16 mouse cellular contexts compared by ENCODE assay signal in genomic region chr15:98256271-98256670, GRCm38 (mm10). TPM values are rescaled to one million over a fixed set of nuclear protein-coding genes. Genes with fewer than 3 reads are reported as not detected.
DNase-seq lines count a peak whose midpoint lies in the region; ATAC-seq lines count a peak whose summit lies in the region.
"Had no signal": no experiment of that assay in that cellular context is flagged by ENCODE, and none has a peak within 500 bp of the region (broad histone marks: within the 10 kb centered on the region; RNA-seq: fewer than 3 reads in every experiment).

No protein-coding gene starts in this region.

- no peak overlapping the region for H3K4me3 ChIP-seq in kidney, embryonic 14.5 days (ENCODE audit: low read length)
- H3K4me3 ChIP-seq: heart, embryonic 15.5 days; hindbrain, embryonic 15.5 days; limb, embryonic 10.5 days; liver, embryonic 15.5 days had no signal

- no peak overlapping the region for H3K27ac ChIP-seq in kidney, embryonic 14.5 days (ENCODE audit: low read depth, low read length)
- H3K27ac ChIP-seq: heart, embryonic 15.5 days; hindbrain, embryonic 15.5 days; limb, embryonic 10.5 days; liver, embryonic 15.5 days had no signal

- no peaks in the 10 kb centered on the region for H3K36me3 ChIP-seq in kidney, embryonic 14.5 days (ENCODE audit: control insufficient read depth, insufficient read depth, low read length)
- H3K36me3 ChIP-seq: heart, embryonic 15.5 days; hindbrain, embryonic 15.5 days; limb, embryonic 10.5 days; liver, embryonic 15.5 days had no signal

- H3K27me3 ChIP-seq in kidney, embryonic 14.5 days (ENCODE audit: control insufficient read depth, insufficient read depth, low read length): no peaks in the 10 kb centered on the region
- H3K27me3 ChIP-seq: heart, embryonic 15.5 days; hindbrain, embryonic 15.5 days; liver, embryonic 15.5 days had no signal

- 95% methylated on average over 13 of the region's 13 CpGs for WGBS in kidney, embryonic 14.5 days

- H3K9ac ChIP-seq in kidney, embryonic 14.5 days (ENCODE audit: low read depth, low read length): no peak overlapping the region
- H3K9ac ChIP-seq: heart, embryonic 15.5 days; hindbrain, embryonic 15.5 days; liver, embryonic 15.5 days had no signal

- H3K4me2 ChIP-seq in kidney, embryonic 14.5 days (replicated peaks; ENCODE audit: low read depth, low read length): no peak overlapping the region
- H3K4me2 ChIP-seq: heart, embryonic 15.5 days; hindbrain, embryonic 15.5 days; liver, embryonic 15.5 days had no signal

- ATAC-seq in kidney, embryonic 14.5 days (ENCODE audit: low FRiP score, low TSS enrichment): no peak
- peak; percentile 40 for ATAC-seq in cerebellum, adult (ENCODE audit: insufficient number of reproducible peaks, low FRiP score, low TSS enrichment)
- ATAC-seq in erythroid progenitor cell, adult 5-6 weeks (replicated peaks; ENCODE audit: low FRiP score, poor library complexity, severe bottlenecking): 0 out of 2 replicates have a peak, but pooled peaks have one; percentile 49

- H3K9me3 ChIP-seq in kidney, embryonic 14.5 days (ENCODE audit: control insufficient read depth, low read length): no peaks in the 10 kb centered on the region
- H3K9me3 ChIP-seq: heart, embryonic 15.5 days; hindbrain, embryonic 15.5 days; limb, embryonic 10.5 days; liver, embryonic 15.5 days had no signal

- no peaks in the 10 kb centered on the region for H3K4me1 ChIP-seq in kidney, embryonic 14.5 days (ENCODE audit: control insufficient read depth, insufficient read depth, low read length)
- H3K4me1 ChIP-seq: heart, embryonic 15.5 days; hindbrain, embryonic 15.5 days; limb, embryonic 10.5 days; liver, embryonic 15.5 days had no signal

- DNase-seq in kidney, adult 11 months: peak; percentile 90
- DNase-seq in 3134 (ENCODE audit: extremely low read depth, insufficient read length, low spot score): peak; percentile 7
- no peak for DNase-seq in right cerebral cortex, postnatal 4 days
- DNase-seq in spleen, postnatal 36 days (ENCODE audit: low spot score in 2 of 2): no peak
- no peak for DNase-seq in urinary bladder, postnatal 25 days (ENCODE audit: low spot score)
- DNase-seq: layer of hippocampus, adult 9-11 months; thymus, postnatal 25 days had no signal

RNA-seq across cellular contexts. Expression of gene H1fnt, which starts 0.8 kb away (rescaled TPM):
- not detected in 2 replicates for polyA plus RNA-seq in kidney, embryonic 14.5 days (2014; fragmentation: Nextera tagmentation; extraction: Ambion mirVana)
- total RNA-seq in erythroid progenitor cell, adult 5-6 weeks (2015; ENCODE audit: low replicate concordance): not detected in 2 replicates
- total RNA-seq in erythroid progenitor cell, adult 5-6 weeks (2017; ENCODE audit: low replicate concordance): not detected in 2 replicates
- polyA plus RNA-seq: cortical plate, adult 2 months; frontal cortex, adult 2 months; heart, embryonic 15.5 days; hindbrain, embryonic 15.5 days; limb, embryonic 10.5 days; liver, embryonic 15.5 days had no signal

RNA-seq across cellular contexts. Expression of gene Olfr286, which starts 22.0 kb away (rescaled TPM):
- polyA plus RNA-seq in kidney, embryonic 14.5 days (2014; fragmentation: Nextera tagmentation; extraction: Ambion mirVana): not detected in 2 replicates
- not detected in 2 replicates for total RNA-seq in erythroid progenitor cell, adult 5-6 weeks (2015; ENCODE audit: low replicate concordance)
- total RNA-seq in erythroid progenitor cell, adult 5-6 weeks (2017; ENCODE audit: low replicate concordance): not detected in 2 replicates
- polyA plus RNA-seq: cortical plate, adult 2 months; frontal cortex, adult 2 months; heart, embryonic 15.5 days; hindbrain, embryonic 15.5 days; limb, embryonic 10.5 days; liver, embryonic 15.5 days had no signal

RNA-seq across cellular contexts. Expression of gene Olfr287, which starts 35.4 kb away (rescaled TPM):
- not detected in 2 replicates for polyA plus RNA-seq in kidney, embryonic 14.5 days (2014; fragmentation: Nextera tagmentation; extraction: Ambion mirVana)
- total RNA-seq in erythroid progenitor cell, adult 5-6 weeks (2015; ENCODE audit: low replicate concordance): not detected in 2 replicates
- total RNA-seq in erythroid progenitor cell, adult 5-6 weeks (2017; ENCODE audit: low replicate concordance): not detected in 2 replicates
- polyA plus RNA-seq: heart, embryonic 15.5 days; limb, embryonic 10.5 days; liver, embryonic 15.5 days had no signal

RNA-seq across cellular contexts. Expression of gene Gm44579, which starts 35.5 kb away (rescaled TPM):
- not detected in 2 replicates for polyA plus RNA-seq in kidney, embryonic 14.5 days (2014; fragmentation: Nextera tagmentation; extraction: Ambion mirVana)
- total RNA-seq in erythroid progenitor cell, adult 5-6 weeks (2015; ENCODE audit: low replicate concordance): not detected in 2 replicates
- total RNA-seq in erythroid progenitor cell, adult 5-6 weeks (2017; ENCODE audit: low replicate concordance): not detected in 2 replicates
- polyA plus RNA-seq: cortical plate, adult 2 months; frontal cortex, adult 2 months; heart, embryonic 15.5 days; hindbrain, embryonic 15.5 days; limb, embryonic 10.5 days; liver, embryonic 15.5 days had no signal

RNA-seq across cellular contexts. Expression of gene Zfp641, which starts 39.7 kb away (rescaled TPM):
- polyA plus RNA-seq in kidney, embryonic 14.5 days (2014; fragmentation: Nextera tagmentation; extraction: Ambion mirVana): 0.47 and 1.3 TPM in 2 replicates
- not detected in 2 replicates for total RNA-seq in erythroid progenitor cell, adult 5-6 weeks (2015; ENCODE audit: low replicate concordance)
- not detected in 2 replicates for total RNA-seq in erythroid progenitor cell, adult 5-6 weeks (2017; ENCODE audit: low replicate concordance)

Comparison
In these comparisons a context has a peak if more than half of its experiments do, and no peak if none do; other contexts are left out.
1. DNase-seq: peak in kidney, adult 11 months (single experiment) and 3134 (single experiment); none in right cerebral cortex, postnatal 4 days (single experiment), spleen, postnatal 36 days (0 of 2) and urinary bladder, postnatal 25 days (single experiment).